In genomic region chr3:122986906-122987305, GRCm38 (mm10) we compare ENCODE assay signal across 28 mouse cellular contexts. TPM values are rescaled to one million over a fixed set of nuclear protein-coding genes. Genes with fewer than 3 reads are reported as not detected.
DNase-seq lines count a peak whose midpoint lies in the region; ATAC-seq and TF ChIP-seq lines count a peak whose summit lies in the region.
"Had no signal": no experiment of that assay in that cellular context is flagged by ENCODE, and none has a peak within 500 bp of the region (broad histone marks: within the 10 kb centered on the region; RNA-seq: fewer than 3 reads in every experiment).

No protein-coding gene starts in this region.

- H3K9me3 ChIP-seq in heart, embryonic 14.5 days (ENCODE audit: control insufficient read depth, low read length): no peaks in the 10 kb centered on the region
- H3K9me3 ChIP-seq in kidney, embryonic 16.5 days (ENCODE audit: low read length): no peaks in the 10 kb centered on the region
- no peaks in the 10 kb centered on the region for H3K9me3 ChIP-seq in MEL (replicated peaks; ENCODE audit: insufficient read depth, low read length)
- H3K9me3 ChIP-seq in stomach, embryonic 16.5 days (replicated peaks; ENCODE audit: control insufficient read depth, low read length): no peaks in the 10 kb centered on the region
- H3K9me3 ChIP-seq: embryonic facial prominence, embryonic 15.5 days; hindbrain, embryonic 15.5 days; limb, embryonic 15.5 days; midbrain, embryonic 15.5 days; neural tube, embryonic 13.5 days had no signal

- 67% methylated on average over 11 of the region's 11 CpGs for WGBS in heart, embryonic 14.5 days
- 88% methylated on average over 11 of the region's 11 CpGs for WGBS in kidney, embryonic 16.5 days
- WGBS in stomach, embryonic 16.5 days: 75% methylated on average over 11 of the region's 11 CpGs

- peaks cover 3% of the 10 kb centered on the region; the same call in 1 of the 2 replicates for H3K79me2 ChIP-seq in MEL (ENCODE audit: control insufficient read depth, insufficient read depth, low read length, poor library complexity)

- intact Hi-C loops in heart, postnatal 25 days (cut with DNase I): loop anchor here (5.0 to 10.0 kb wide), 2 partner anchors 65 to 518 kb away; partner anchors contain the start of gene 1810037I17Rik

- H3K9ac ChIP-seq in heart, embryonic 14.5 days (ENCODE audit: low read length): no peak overlapping the region
- H3K9ac ChIP-seq in kidney, embryonic 16.5 days (replicated peaks; ENCODE audit: low read length): no peak overlapping the region
- H3K9ac ChIP-seq in MEL (ENCODE audit: control insufficient read depth, low read depth, low read length, poor library complexity, severe bottlenecking): no peak overlapping the region
- no peak overlapping the region for H3K9ac ChIP-seq in stomach, embryonic 16.5 days (ENCODE audit: low read length)
- H3K9ac ChIP-seq: embryonic facial prominence, embryonic 15.5 days; hindbrain, embryonic 15.5 days; limb, embryonic 15.5 days; liver, embryonic 14.5 days; lung, embryonic 14.5 days; midbrain, embryonic 15.5 days; neural tube, embryonic 13.5 days had no signal

- H3K27me3 ChIP-seq in heart, embryonic 14.5 days (ENCODE audit: control insufficient read depth, insufficient read depth, low read length): no peaks in the 10 kb centered on the region
- H3K27me3 ChIP-seq in kidney, embryonic 16.5 days (ENCODE audit: insufficient read depth, low read length): no peaks in the 10 kb centered on the region
- no peaks in the 10 kb centered on the region for H3K27me3 ChIP-seq in MEL (ENCODE audit: control insufficient read depth in 1 of 2, insufficient read depth in 2 of 2, low read length in 2 of 2)
- no peaks in the 10 kb centered on the region for H3K27me3 ChIP-seq in stomach, embryonic 16.5 days (ENCODE audit: control insufficient read depth, insufficient read depth, low read length)
- H3K27me3 ChIP-seq: embryonic facial prominence, embryonic 15.5 days; hindbrain, embryonic 15.5 days; limb, embryonic 15.5 days; midbrain, embryonic 15.5 days; neural tube, embryonic 13.5 days had no signal

- no peak for TF ChIP-seq POLR2A in MEL (IDR thresholded peaks at IDR 0.05; ENCODE audit: control insufficient read depth in 1 of 2, insufficient read depth in 1 of 2, low read depth in 1 of 2, low read length in 2 of 2, poor library complexity in 1 of 2)

- no peak overlapping the region for H3K4me2 ChIP-seq in heart, embryonic 14.5 days (ENCODE audit: low read length)
- H3K4me2 ChIP-seq in kidney, embryonic 16.5 days (replicated peaks; ENCODE audit: low read depth, low read length): no peak overlapping the region
- no peak overlapping the region for H3K4me2 ChIP-seq in stomach, embryonic 16.5 days (ENCODE audit: low read depth, low read length)
- H3K4me2 ChIP-seq: embryonic facial prominence, embryonic 15.5 days; hindbrain, embryonic 15.5 days; limb, embryonic 15.5 days; midbrain, embryonic 15.5 days; neural tube, embryonic 13.5 days had no signal

- H3K4me3 ChIP-seq in heart, embryonic 14.5 days (ENCODE audit: control insufficient read depth in 1 of 2, insufficient read depth in 1 of 2, low read depth in 1 of 2, low read length in 2 of 2): no peak overlapping the region
- H3K4me3 ChIP-seq in kidney, embryonic 16.5 days (ENCODE audit: low read length): no peak overlapping the region
- no peak overlapping the region for H3K4me3 ChIP-seq in MEL (ENCODE audit: control insufficient read depth in 1 of 2, insufficient read depth in 1 of 2, low read depth in 2 of 2, low read length in 2 of 2)
- no peak overlapping the region for H3K4me3 ChIP-seq in stomach, embryonic 16.5 days (replicated peaks; ENCODE audit: low read length)
- H3K4me3 ChIP-seq: embryonic facial prominence, embryonic 15.5 days; hindbrain, embryonic 15.5 days; left cerebral cortex, adult 2 months; limb, embryonic 15.5 days; midbrain, embryonic 15.5 days; neural tube, embryonic 13.5 days had no signal

- peak overlapping the region; percentile 41 to 50; a peak in 3 of 4 replicates for H3K27ac ChIP-seq in heart, embryonic 14.5 days (replicated peaks in 1 of 2; ENCODE audit: control insufficient read depth in 1 of 2, insufficient read depth in 1 of 2, low read depth in 2 of 2, low read length in 2 of 2)
- peak overlapping the region; percentile 36; the same call in 1 of the 2 replicates for H3K27ac ChIP-seq in kidney, embryonic 16.5 days (ENCODE audit: low read length)
- H3K27ac ChIP-seq in MEL (ENCODE audit: control insufficient read depth, low read depth, low read length): no peak overlapping the region
- H3K27ac ChIP-seq in stomach, embryonic 16.5 days (ENCODE audit: low read length): peak overlapping the region; percentile 10
- H3K27ac ChIP-seq: embryonic facial prominence, embryonic 15.5 days; hindbrain, embryonic 15.5 days; left cerebral cortex, adult 2 months; limb, embryonic 15.5 days; liver, embryonic 14.5 days; midbrain, embryonic 15.5 days; neural tube, embryonic 13.5 days had no signal

- DNase-seq in heart, postnatal 25 days (ENCODE audit: low spot score): no peak
- no peak for DNase-seq in kidney, postnatal 25 days
- DNase-seq in MEL (ENCODE audit: low read depth, low spot score): peak; percentile 28
- DNase-seq in spleen, postnatal 10 days (ENCODE audit: low spot score in 2 of 2): no peak
- DNase-seq: cerebellum, adult 8-10 months; cerebellum, postnatal 36 days; embryo, embryonic 11 days; layer of hippocampus, adult 9-11 months; left cerebral cortex, postnatal 4 days; lung, postnatal 4 days; thymus, adult 18-20 months; thymus, postnatal 4 days had no signal

- no peak for ATAC-seq in heart, embryonic 14.5 days (ENCODE audit: insufficient number of reproducible peaks, insufficient read depth, low FRiP score, low read depth)
- ATAC-seq in kidney, embryonic 16.5 days (ENCODE audit: low FRiP score, low TSS enrichment): no peak
- no peak for ATAC-seq in stomach, embryonic 16.5 days (ENCODE audit: insufficient read depth, low FRiP score)
- ATAC-seq: forebrain, embryonic 14.5 days; intestine, postnatal 0 days; midbrain, embryonic 15.5 days had no signal

- TF ChIP-seq CTCF in MEL (IDR thresholded peaks at IDR 0.05 in 2 of 3, conservative IDR thresholded peaks at IDR 0.05 in 1 of 3; ENCODE audit: control insufficient read depth in 1 of 3, insufficient read depth in 1 of 3, low read depth in 2 of 3, low read length in 3 of 3, poor library complexity in 1 of 3, severe bottlenecking in 1 of 3): no peak

- TF ChIP-seq EP300 in MEL (IDR thresholded peaks at IDR 0.05; ENCODE audit: low read depth in 1 of 2, low read length in 2 of 2): no peak

- no peak for TF ChIP-seq RAD21 in MEL (IDR thresholded peaks at IDR 0.05; ENCODE audit: low read depth, low read length)

- peaks cover 9 to 25% of the 10 kb centered on the region in 2 experiments for H3K4me1 ChIP-seq in heart, embryonic 14.5 days (ENCODE audit: control insufficient read depth in 2 of 2, insufficient read depth in 2 of 2, low read length in 2 of 2)
- peaks cover 18% of the 10 kb centered on the region for H3K4me1 ChIP-seq in kidney, embryonic 16.5 days (ENCODE audit: insufficient read depth, low read length)
- peaks cover 0 to 7% of the 10 kb centered on the region in 2 experiments; a peak in 1 of 4 replicates for H3K4me1 ChIP-seq in MEL (ENCODE audit: control insufficient read depth in 1 of 2, insufficient read depth in 2 of 2, low read length in 2 of 2)
- H3K4me1 ChIP-seq in stomach, embryonic 16.5 days (ENCODE audit: control insufficient read depth, insufficient read depth, low read length): peaks cover 6% of the 10 kb centered on the region; the same call in 1 of the 2 replicates

- no peaks in the 10 kb centered on the region for H3K36me3 ChIP-seq in heart, embryonic 14.5 days (ENCODE audit: control insufficient read depth, insufficient read depth, low read length)
- H3K36me3 ChIP-seq in kidney, embryonic 16.5 days (ENCODE audit: insufficient read depth, low read length): no peaks in the 10 kb centered on the region
- H3K36me3 ChIP-seq in MEL (ENCODE audit: control insufficient read depth in 1 of 2, insufficient read depth in 2 of 2, low read length in 2 of 2): peaks cover 0 to 11% of the 10 kb centered on the region in 2 experiments; a peak in 2 of 4 replicates
- H3K36me3 ChIP-seq in stomach, embryonic 16.5 days (ENCODE audit: control insufficient read depth, insufficient read depth, low read length): no peaks in the 10 kb centered on the region
- H3K36me3 ChIP-seq: embryonic facial prominence, embryonic 15.5 days; hindbrain, embryonic 15.5 days; limb, embryonic 15.5 days; midbrain, embryonic 15.5 days; neural tube, embryonic 13.5 days had no signal

TF ChIP-seq in MEL, 35 proteins besides CTCF, POLR2A, EP300 and RAD21:
- TF ChIP-seq ETS1 (IDR thresholded peaks at IDR 0.05; ENCODE audit: low read depth, low read length) (no peak), TBP (IDR thresholded peaks at IDR 0.05; ENCODE audit: low read depth, low read length) (no peak), ZKSCAN1 (IDR thresholded peaks at IDR 0.05; ENCODE audit: low read depth, low read length) (no peak), MAZ (IDR thresholded peaks at IDR 0.05; ENCODE audit: low read depth, low read length) (no peak), CHD2 (IDR thresholded peaks at IDR 0.05; ENCODE audit: low read length) (no peak)

RNA-seq across cellular contexts. Expression of gene Usp53, which starts 2.6 kb away (rescaled TPM):
- 7.8 and 9.7 TPM in 2 replicates for polyA plus RNA-seq in heart, embryonic 14.5 days (2014; fragmentation: Nextera tagmentation; extraction: Ambion mirVana)
- total RNA-seq in heart, postnatal 25 days (2021): 1 to 10 TPM; 7.7 to 9.4 TPM
- polyA plus RNA-seq in kidney, embryonic 16.5 days (2015; fragmentation: Nextera tagmentation; extraction: Ambion mirVana): 10.3 and 14.4 TPM in 2 replicates
- total RNA-seq in MEL (2012; rRNA removed): 2.0 and 2.6 TPM in 2 replicates
- 1 to 10 TPM in 1 of 2 experiments, not detected in 1; 2.7 TPM for polyA plus RNA-seq in MEL (2012; ENCODE audit: insufficient read depth in 1 of 2, insufficient read length in 2 of 2, low read depth in 1 of 2, low replicate concordance in 2 of 2, missing spikeins in 1 of 2)
- polyA plus RNA-seq in stomach, embryonic 16.5 days (2015; fragmentation: Nextera tagmentation; extraction: Ambion mirVana): 17.6 and 22.6 TPM in 2 replicates

RNA-seq across cellular contexts. Expression of gene Myoz2, which starts 47.9 kb away (rescaled TPM):
- 230 and 232 TPM in 2 replicates for polyA plus RNA-seq in heart, embryonic 14.5 days (2014; fragmentation: Nextera tagmentation; extraction: Ambion mirVana)
- total RNA-seq in heart, postnatal 25 days (2021): 1,000 to 10,000 TPM; 2,092 to 2,205 TPM
- 0.99 and 1.3 TPM in 2 replicates for polyA plus RNA-seq in kidney, embryonic 16.5 days (2015; fragmentation: Nextera tagmentation; extraction: Ambion mirVana)
- total RNA-seq in MEL (2012; rRNA removed): not detected in 2 replicates
- not detected for polyA plus RNA-seq in MEL (2012; ENCODE audit: insufficient read depth in 1 of 2, insufficient read length in 2 of 2, low read depth in 1 of 2, low replicate concordance in 2 of 2, missing spikeins in 1 of 2)
- 3.6 and 21.6 TPM in 2 replicates for polyA plus RNA-seq in stomach, embryonic 16.5 days (2015; fragmentation: Nextera tagmentation; extraction: Ambion mirVana)
- total RNA-seq: adrenal gland, postnatal 25 days; hematopoietic stem cell, adult 5-6 weeks; left cerebral cortex, adult 2 months; left cerebral cortex, postnatal 4 days had no signal
- polyA plus RNA-seq: forebrain, embryonic 14.5 days; liver, embryonic 14.5 days; midbrain, embryonic 15.5 days; spleen, adult 2 months had no signal

Comparison
In these comparisons a context has a peak if more than half of its experiments do, and no peak if none do; other contexts are left out.
1. RNA of gene Myoz2, which starts 47.9 kb away (polyA plus RNA-seq): 230 to 232 TPM in heart, embryonic 14.5 days; 3.6 to 21.6 TPM in stomach, embryonic 16.5 days, 0.99 to 1.3 TPM in kidney, embryonic 16.5 days and not detected in MEL; every median in the first group is over 10 times any median in the second.